Mouse (Mus musculus): ENCODE results near the gene Shank2.

Shank2 gene

DNA sequence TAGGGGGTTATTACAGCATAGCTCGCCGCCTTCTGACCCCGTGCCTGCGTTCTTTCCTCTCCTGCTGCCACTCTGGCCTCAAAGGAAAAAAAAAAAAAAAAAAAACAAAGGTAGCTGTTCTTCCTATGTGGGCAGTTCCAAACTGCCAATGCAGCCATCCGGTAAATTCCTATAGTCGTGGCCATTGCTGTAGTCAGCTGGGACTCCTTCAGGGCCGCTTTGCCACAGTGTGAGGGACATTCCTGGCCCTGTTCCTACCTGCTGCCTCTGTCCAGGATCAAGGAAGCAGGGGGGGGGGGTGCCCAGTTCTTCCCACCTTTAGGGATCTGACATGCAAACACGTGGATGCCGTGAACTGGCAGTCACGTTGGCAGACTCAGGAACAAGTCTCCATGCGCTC lies 29.1 kb downstream of the Shank2 start:
- no peak for DNase-seq (ENCODE audit: low read depth, low spot score)

GRCm38 (mm10) chr7:144031611-144032010 lies 29.9 kb downstream of the Shank2 start:
- no peak for DNase-seq (ENCODE audit: low read depth, low spot score)

DNA sequence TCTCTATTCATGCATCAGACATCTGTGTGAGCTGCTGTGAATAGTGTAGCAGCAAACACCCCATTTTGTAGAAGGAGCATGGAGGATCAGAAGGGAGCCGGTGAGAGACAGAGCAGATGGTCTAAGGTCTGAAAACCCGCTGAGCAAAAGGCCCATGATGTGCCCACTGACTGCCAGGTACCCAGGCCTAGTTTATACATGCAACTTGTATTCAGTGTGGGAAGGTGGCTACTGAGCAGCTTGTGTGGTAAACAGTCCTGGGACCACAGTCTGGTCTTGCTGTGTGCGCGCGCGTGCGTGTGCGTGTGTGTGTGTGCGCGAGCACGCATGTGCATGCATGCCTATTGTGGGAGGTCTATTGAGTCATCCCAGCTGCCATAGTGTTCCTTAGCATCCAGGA lies 35.8 kb downstream of the Shank2 start:
- DNase-seq (ENCODE audit: low read depth, low spot score): no peak

- DNase-seq (ENCODE audit: low read depth, low spot score): no peak
Measured at GRCm38 (mm10) chr7:144037966-144038669, 36.4 kb downstream of the Shank2 start.

DNA sequence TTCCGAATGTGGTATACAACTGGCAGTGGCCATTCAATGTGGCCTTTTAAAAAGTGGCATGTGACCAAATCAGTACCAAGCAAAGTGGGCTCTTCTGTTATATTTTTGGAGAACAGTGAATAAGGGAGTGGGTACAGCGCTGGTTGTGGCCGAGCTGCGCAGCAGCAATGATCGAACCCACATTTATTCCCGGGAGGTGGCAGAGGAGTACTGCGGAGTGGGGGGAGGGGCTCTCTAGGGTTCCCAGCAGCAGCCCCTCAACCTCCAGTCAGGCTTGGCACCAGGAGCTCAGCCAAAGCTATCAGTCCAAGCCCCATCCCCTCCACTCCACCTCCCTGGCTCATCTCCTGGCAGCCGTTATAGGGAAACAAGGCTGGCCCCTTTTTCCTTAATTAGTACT lies 37.0 kb downstream of the Shank2 start:
- DNase-seq (ENCODE audit: low read depth, low spot score): no peak

DNA sequence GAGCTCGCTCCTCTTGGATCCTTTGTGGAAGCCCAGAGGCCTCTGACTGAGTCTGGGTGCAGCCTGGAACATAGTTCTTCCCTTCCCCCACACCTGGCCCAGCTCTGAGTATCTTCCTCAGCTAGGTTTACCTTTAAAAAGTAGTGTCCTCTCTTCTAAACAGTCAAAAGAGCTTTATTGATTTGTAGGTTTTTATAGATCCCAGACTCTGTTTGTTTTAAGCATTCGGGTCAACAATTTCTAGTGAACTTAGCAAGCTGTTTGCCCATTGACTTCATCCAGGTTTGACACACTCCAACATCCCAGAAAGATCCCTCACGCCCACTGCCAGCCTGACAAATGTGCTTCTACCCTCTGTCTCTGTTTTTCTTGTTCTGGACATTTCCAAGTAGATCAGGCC lies 38.6 kb downstream of the Shank2 start:
- DNase-seq (ENCODE audit: low read depth, low spot score): no peak

DNA sequence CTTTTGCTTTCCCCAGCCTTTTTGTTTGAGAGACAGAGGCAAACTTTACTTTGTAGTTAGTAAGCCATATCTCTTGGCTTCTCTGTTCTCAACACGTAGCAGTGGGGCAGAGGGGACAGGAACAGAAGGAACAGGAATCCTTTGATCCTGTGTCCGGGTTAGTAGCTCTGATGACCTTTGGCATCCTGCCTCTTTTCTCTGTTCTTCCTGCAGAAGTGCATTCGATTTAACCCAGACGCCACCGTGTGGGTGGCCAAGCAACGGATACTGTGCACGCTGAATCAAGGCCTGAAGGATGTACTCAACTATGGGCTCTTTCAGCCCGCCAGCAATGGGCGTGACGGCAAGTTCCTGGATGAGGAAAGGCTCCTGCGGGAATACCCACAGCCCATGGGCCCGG lies 50.3 kb downstream of the Shank2 start:
- peak; percentile 58 for DNase-seq (ENCODE audit: low read depth, low spot score)

DNA sequence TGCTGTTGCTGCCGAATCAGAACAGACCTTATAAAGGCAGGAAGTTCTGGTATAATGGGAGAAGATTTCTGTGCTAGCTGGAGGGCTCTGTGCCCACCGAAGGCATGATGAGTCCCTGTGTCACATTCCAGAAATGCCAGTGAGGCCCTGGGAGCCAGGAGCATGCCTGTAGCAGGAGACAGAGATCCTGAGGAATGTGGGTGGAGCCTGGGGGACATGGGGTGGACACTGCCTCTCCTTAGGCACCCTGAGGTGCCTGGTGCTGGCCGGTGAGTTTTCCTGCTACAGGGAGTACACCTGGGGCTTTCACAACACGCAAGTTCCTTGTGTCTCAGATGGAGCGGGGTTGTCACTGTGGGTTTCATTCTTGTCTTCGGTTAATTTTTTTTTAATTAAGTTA lies 53.5 kb downstream of the Shank2 start:
- peak; percentile 37 for DNase-seq (ENCODE audit: low read depth, low spot score)

- DNase-seq (ENCODE audit: low read depth, low spot score): peak; percentile 53
Measured at GRCm38 (mm10) chr7:144055702-144056531, 54.2 kb downstream of the Shank2 start.

GRCm38 (mm10) chr7:144070162-144070949 lies 68.6 kb downstream of the Shank2 start:
- no peak for DNase-seq (ENCODE audit: low read depth, low spot score)

DNA sequence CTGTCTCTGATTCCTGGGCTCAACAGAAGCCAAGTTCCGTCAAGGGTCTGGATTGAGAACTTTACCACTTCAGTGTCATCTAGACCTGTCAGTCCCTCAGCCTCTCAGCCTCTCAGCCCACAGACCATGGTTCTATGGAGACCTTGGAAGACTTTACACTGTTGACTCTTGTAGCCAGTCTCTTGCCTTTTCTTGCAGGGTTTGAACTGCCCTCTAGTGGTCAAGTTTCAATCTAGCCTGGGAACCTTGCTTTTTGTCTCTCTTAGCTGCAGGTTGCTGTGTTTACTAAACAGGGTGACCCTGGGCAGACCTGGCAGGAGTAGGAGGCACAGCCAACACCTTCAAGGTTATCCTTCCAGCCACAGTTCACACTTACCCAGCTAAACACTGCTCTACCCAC lies 70.5 kb downstream of the Shank2 start:
- peak; percentile 33 for DNase-seq (ENCODE audit: low read depth, low spot score)

- no peak for DNase-seq (ENCODE audit: low read depth, low spot score)
Measured at GRCm38 (mm10) chr7:144072856-144073255, 71.1 kb downstream of the Shank2 start.

DNA sequence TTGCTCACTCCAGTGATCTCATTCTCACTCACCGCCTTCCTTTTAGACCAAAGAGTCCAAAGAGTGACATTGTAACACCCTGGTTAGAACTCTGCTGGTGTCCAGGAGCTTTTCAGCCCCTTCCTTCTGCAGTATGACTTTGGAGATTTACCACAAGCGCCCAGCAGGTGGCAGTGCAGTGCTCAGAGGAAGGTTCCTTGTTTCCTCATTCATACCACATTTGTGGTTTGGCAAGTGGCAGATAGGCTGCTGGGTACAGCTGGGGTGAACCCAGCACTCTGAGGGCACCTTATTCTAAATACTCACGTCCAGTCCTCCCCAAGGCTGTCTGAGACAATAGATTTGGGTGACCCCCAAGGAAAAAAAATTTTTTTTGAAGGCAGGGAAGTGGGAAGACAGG lies 73.0 kb downstream of the Shank2 start:
- DNase-seq (ENCODE audit: low read depth, low spot score): peak; percentile 70

GRCm38 (mm10) chr7:144078661-144079060 lies 76.9 kb downstream of the Shank2 start:
- DNase-seq (ENCODE audit: low read depth, low spot score): peak; percentile 62

- DNase-seq (ENCODE audit: low read depth, low spot score): no peak
Measured at GRCm38 (mm10) chr7:144079861-144080260, 78.1 kb downstream of the Shank2 start.

- DNase-seq (ENCODE audit: low read depth, low spot score): peak; percentile 55
Measured at GRCm38 (mm10) chr7:144081448-144081847, 79.7 kb downstream of the Shank2 start.

DNA sequence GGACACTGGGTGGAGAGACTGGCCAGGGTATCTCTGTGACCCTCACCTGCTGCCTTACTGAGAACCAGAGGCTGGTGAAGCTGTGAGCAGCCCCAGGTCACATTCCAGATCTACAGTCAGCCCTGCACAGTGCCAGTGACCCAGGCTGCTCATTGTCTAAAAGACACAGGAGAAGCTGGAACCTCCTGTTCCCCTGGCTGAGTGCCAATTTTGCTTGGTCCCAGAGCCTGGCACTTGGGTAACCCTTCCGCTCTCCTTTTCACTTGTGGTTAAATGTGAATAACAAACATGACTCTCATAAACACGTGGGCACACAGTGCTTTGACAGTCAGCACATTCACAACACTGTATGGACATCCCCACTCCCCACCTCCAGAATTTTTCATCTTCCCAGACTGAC lies 80.2 kb downstream of the Shank2 start:
- DNase-seq (ENCODE audit: low read depth, low spot score): no peak

GRCm38 (mm10) chr7:144087277-144087676 lies 85.5 kb downstream of the Shank2 start:
- DNase-seq (ENCODE audit: low read depth, low spot score): no peak

DNA sequence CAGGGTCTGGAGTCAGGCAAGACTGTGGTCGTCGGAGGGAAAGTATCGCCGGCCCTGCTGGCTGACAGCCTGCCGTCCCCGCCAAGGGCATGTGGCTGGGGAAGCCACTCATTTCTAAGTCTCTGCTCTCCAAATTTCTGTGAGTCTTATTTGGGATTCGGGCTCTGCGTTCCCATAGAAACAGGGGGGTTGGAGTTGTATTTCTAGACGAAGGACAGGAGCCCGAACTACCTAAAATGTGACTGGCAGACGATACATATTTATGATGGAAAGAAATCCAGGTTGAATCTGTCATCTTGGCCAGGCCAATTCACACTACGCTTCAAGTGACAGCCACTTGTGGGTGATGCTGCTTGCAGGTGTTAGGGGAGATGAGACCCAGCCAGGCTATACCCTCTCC lies 92.4 kb downstream of the Shank2 start:
- no peak for DNase-seq (ENCODE audit: low read depth, low spot score)

- peak; percentile 42 for DNase-seq (ENCODE audit: low read depth, low spot score)
Measured at GRCm38 (mm10) chr7:144097314-144097713, 95.6 kb downstream of the Shank2 start.

GRCm38 (mm10) chr7:144102222-144102980 lies 100.7 kb downstream of the Shank2 start:
- DNase-seq (ENCODE audit: low read depth, low spot score): peak; percentile 59

Data from mesoderm, embryonic 11.5 days (tissue).